Mouse (Mus musculus) limb, embryonic 15.5 days (tissue): ENCODE measurements around the gene Vwa8. TPM values are rescaled to one million over a fixed set of nuclear protein-coding genes. Genes with fewer than 3 reads are reported as not detected.

ENCODE experiments used
- ATAC-seq: fragments of 200-750 bp; cut with Nextera tagmentation; 2 replicates; pipeline ENCODE4 v1.8.0; 2017; ENCODE audit warnings: low read depth, moderate TSS enrichment; ENCODE audit not compliant: insufficient number of reproducible peaks, low FRiP score, low TSS enrichment
- H3K27ac ChIP-seq: fragments of 300-500 bp; sonication (generic); 2 replicates; pipeline ENCODE4 v1.5.1; 2015; ENCODE audit warnings: moderate library complexity, mild to moderate bottlenecking, inconsistent platforms
- H3K27me3 ChIP-seq: fragments of 300-500 bp; sonication (generic); 2 replicates; pipeline ENCODE4 v1.6.1; 2015; ENCODE audit warnings: inconsistent platforms
- H3K36me3 ChIP-seq: fragments of 300-500 bp; sonication (generic); 2 replicates; pipeline ENCODE4 v1.6.1; 2015; ENCODE audit warnings: inconsistent platforms
- H3K4me1 ChIP-seq: fragments of 300-500 bp; sonication (generic); 2 replicates; pipeline ENCODE4 v1.6.1; 2015; ENCODE audit warnings: inconsistent platforms
- H3K4me2 ChIP-seq: fragments of 300-500 bp; sonication (generic); 2 replicates; pipeline ENCODE4 v1.6.1; 2015; ENCODE audit warnings: mild to moderate bottlenecking, inconsistent platforms
- H3K4me3 ChIP-seq: fragments of 300-500 bp; sonication (generic); 2 replicates; pipeline ENCODE4 v1.5.1; 2015; ENCODE audit warnings: mild to moderate bottlenecking, inconsistent platforms
- H3K9ac ChIP-seq: fragments of 300-500 bp; sonication (generic); 2 replicates; pipeline ENCODE4 v1.6.1; 2015; ENCODE audit warnings: inconsistent platforms
- H3K9me3 ChIP-seq: fragments of 300-500 bp; sonication (generic); 2 replicates; pipeline ENCODE4 v1.6.1; 2016; ENCODE audit warnings: inconsistent platforms
- WGBS: fragments of 180-500 bp; shearing (Covaris S2); methylation state at CpG from one replicate; pipeline ENCODE4 v1.1.7; 2015; 5-methylcytosine and 5-hydroxymethylcytosine counted together
- polyA plus RNA-seq: library from polyadenylated mRNA; unstranded; fragments of >200 nt; fragmentation: Nextera tagmentation; extraction: Ambion mirVana; gene quantifications from 2 replicates; pipeline ENCODE4 v1.2.1, GENCODE M21; 2015

Gene Vwa8
- polyA plus RNA-seq, 1 experiment from 2014 or later, result 8.9 TPM

- no peak overlapping the region for H3K9ac ChIP-seq
- 68% methylated on average over 7 of the region's 7 CpGs for WGBS
- H3K4me2 ChIP-seq, result no peak overlapping the region
- no peaks in the 10 kb centered on the region for H3K27me3 ChIP-seq
- ATAC-seq, result no peak
- H3K4me3 ChIP-seq, result no peak overlapping the region
- no peaks in the 10 kb centered on the region for H3K9me3 ChIP-seq
- no peak overlapping the region for H3K27ac ChIP-seq
- H3K36me3 ChIP-seq, result peaks cover 13% of the 10 kb centered on the region
- peaks cover 12% of the 10 kb centered on the region for H3K4me1 ChIP-seq
Observed at GRCm38 (mm10) chr14:79177754-79178153, 328.9 kb downstream of the Vwa8 start.

- Histone ChIP-seq H3K27me3 (no peaks in the 10 kb centered on the region), H3K9ac (no peak overlapping the region), H3K9me3 (no peaks in the 10 kb centered on the region), H3K36me3 (peaks cover 13% of the 10 kb centered on the region), H3K4me1 (peaks cover 14% of the 10 kb centered on the region), H3K27ac (no peak overlapping the region), H3K4me2 (no peak overlapping the region), H3K4me3 (no peak overlapping the region)
- ATAC-seq, result no peak
- 70% methylated on average over 9 of the region's 9 CpGs for WGBS
Observed at GRCm38 (mm10) chr14:79178247-79178646, 329.4 kb downstream of the Vwa8 start.

DNA sequence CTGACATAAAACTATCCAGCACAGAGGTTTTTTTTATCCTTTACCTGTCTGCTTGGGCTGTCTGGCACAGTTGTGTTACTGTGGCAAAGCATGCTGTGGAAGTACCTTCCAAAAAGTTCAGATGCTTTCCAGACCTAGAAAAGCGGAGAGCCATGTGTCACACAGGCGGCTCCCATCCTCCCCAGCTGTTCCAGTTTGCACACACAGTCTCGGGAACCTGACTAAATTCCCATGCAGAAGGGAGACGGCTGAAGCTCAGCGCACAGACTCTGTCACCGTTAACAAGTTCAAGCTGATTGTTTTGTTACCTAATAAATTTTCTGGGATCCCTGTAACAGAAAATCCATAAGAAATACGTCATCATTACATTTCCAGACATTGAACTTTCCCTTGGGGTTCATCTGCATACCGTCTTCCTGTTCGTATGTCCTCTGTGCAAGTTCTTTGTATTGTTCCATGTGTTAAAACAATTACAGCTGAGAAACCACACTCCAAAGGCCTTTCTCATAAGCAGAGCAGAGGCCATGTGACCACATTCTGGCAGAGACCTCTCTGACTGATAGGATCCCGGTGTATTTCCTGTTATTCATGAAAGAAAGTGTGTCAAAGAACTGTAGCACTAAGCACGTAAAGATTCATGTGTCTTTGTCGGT is 331.4 kb downstream of the Vwa8 start:
- Histone ChIP-seq H3K4me1 (peaks cover 21% of the 10 kb centered on the region), H3K36me3 (peaks cover 4% of the 10 kb centered on the region; the same call in 1 of the 2 replicates), H3K9ac (no peak overlapping the region), H3K27ac (peak overlapping the region; percentile 70), H3K9me3 (no peaks in the 10 kb centered on the region), H3K4me2 (no peak overlapping the region), H3K27me3 (no peaks in the 10 kb centered on the region), H3K4me3 (no peak overlapping the region)
- 23% methylated on average over 12 of the region's 12 CpGs for WGBS
- ATAC-seq, result peak; percentile 79; the same call in 1 of the 2 replicates

DNA sequence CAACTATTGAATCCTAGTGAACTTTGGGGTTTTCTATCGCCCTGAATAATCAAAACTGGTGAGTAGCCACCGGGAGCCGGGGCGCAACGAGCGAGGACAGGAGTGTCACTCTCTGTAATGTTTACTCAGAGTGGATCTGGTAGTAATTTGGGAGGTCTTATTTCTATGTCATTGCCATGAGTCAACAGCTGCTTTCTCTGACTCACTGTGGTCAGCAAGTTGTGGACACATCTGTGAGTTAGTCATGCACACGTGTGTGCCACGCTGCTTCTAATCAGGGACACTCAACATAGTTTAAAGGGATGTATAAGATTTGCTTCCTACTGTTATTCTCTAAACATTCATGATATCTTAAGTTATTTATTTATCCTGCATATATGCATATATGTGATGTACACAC is 332.9 kb downstream of the Vwa8 start:
- no peak overlapping the region for H3K4me2 ChIP-seq
- WGBS, result 74% methylated on average over 8 of the region's 8 CpGs
- H3K9ac ChIP-seq, result no peak overlapping the region

DNA sequence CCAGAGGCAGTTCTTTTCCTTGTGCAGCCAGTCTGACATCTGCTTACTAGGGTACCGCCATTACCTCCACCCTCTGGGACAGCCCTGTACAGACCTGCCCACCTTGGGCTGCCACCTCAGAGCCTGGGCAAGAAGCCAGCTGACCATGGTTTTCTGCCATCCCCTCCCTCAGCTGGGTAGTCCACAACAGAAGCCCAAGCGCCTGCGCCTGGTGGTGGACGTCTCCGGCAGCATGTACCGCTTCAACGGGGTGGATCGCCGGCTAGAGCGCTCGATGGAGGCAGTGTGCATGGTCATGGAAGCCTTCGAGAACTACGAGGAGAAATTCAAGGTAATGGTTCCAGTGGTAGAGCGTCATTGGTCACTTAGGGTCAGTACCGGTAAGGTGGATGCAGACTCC is 333.9 kb downstream of the Vwa8 start:
- 94% methylated on average over 15 of the region's 15 CpGs for WGBS
- H3K36me3 ChIP-seq, result 0 out of 2 replicates have a peak, but pooled peaks cover 2% of the 10 kb centered on the region
- H3K4me1 ChIP-seq, result peaks cover 26% of the 10 kb centered on the region
- no peaks in the 10 kb centered on the region for H3K9me3 ChIP-seq
- no peak overlapping the region for H3K4me3 ChIP-seq
- no peaks in the 10 kb centered on the region for H3K27me3 ChIP-seq
- no peak overlapping the region for H3K9ac ChIP-seq
- ATAC-seq, result no peak
- H3K27ac ChIP-seq, result peak overlapping the region; percentile 40
- H3K4me2 ChIP-seq, result no peak overlapping the region

More for the DNA sequence above, 332.9 kb downstream of the Vwa8 start:
- no peaks in the 10 kb centered on the region for H3K27me3 ChIP-seq
- H3K9me3 ChIP-seq, result no peaks in the 10 kb centered on the region
- H3K4me1 ChIP-seq, result peaks cover 26% of the 10 kb centered on the region
- H3K27ac ChIP-seq, result no peak overlapping the region
- no peak overlapping the region for H3K4me3 ChIP-seq
- 0 out of 2 replicates have a peak, but pooled peaks cover 2% of the 10 kb centered on the region for H3K36me3 ChIP-seq
- ATAC-seq, result no peak

DNA sequence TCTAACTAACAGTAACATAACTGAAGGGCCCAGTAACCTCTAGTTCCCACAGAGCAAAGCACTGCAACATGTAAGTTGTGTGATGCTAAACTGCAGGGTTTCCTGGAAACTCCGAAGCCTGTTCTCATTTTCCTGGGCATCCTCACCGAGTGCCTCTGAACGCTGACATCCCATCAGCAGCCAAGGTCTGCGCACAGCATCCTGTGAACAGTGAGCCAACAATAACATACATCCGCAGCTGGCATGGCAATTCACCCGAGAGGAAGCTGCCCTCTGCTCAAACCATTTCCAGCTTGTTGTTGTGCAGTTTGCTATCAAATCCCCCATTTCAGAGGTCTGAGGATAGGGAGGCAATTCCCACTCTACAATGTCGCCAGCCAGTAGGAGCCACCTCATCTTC is 334.4 kb downstream of the Vwa8 start:
- no peaks in the 10 kb centered on the region for H3K27me3 ChIP-seq
- H3K9ac ChIP-seq, result no peak overlapping the region
- H3K9me3 ChIP-seq, result no peaks in the 10 kb centered on the region
- no peak for ATAC-seq
- 0 out of 2 replicates have a peak overlapping the region, but pooled peaks have one; percentile 40 for H3K27ac ChIP-seq
- H3K4me3 ChIP-seq, result no peak overlapping the region
- peaks cover 24% of the 10 kb centered on the region for H3K4me1 ChIP-seq
- 0 out of 2 replicates have a peak, but pooled peaks cover 2% of the 10 kb centered on the region for H3K36me3 ChIP-seq
- 77% methylated on average over 7 of the region's 7 CpGs for WGBS
- no peak overlapping the region for H3K4me2 ChIP-seq

DNA sequence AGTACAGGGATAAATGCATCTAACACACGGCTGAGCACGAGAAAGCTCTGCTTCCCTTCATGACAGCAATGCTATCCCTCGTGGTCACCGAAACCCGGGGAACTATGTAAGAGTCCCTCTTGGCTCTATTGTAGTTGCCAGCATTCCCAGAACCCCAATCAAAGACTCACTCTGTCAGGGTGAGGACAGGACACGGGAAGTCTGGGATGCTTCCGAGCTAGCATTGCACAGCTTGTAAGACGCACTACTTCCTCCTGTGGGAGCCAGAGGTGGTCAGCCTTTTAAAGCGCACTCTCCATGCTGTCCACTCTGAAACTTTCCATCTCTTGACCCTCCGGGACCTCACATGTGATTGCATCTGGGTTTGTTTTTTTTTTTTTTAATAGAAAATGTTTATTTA is 335.2 kb downstream of the Vwa8 start:
- Histone ChIP-seq H3K27me3 (no peaks in the 10 kb centered on the region), H3K9me3 (no peaks in the 10 kb centered on the region), H3K4me3 (no peak overlapping the region), H3K36me3 (0 out of 2 replicates have a peak, but pooled peaks cover 2% of the 10 kb centered on the region), H3K27ac (0 out of 2 replicates have a peak overlapping the region, but pooled peaks have one; percentile 34), H3K4me1 (peaks cover 23% of the 10 kb centered on the region), H3K9ac (no peak overlapping the region), H3K4me2 (no peak overlapping the region)
- no peak for ATAC-seq
- 87% methylated on average over 10 of the region's 10 CpGs for WGBS

DNA sequence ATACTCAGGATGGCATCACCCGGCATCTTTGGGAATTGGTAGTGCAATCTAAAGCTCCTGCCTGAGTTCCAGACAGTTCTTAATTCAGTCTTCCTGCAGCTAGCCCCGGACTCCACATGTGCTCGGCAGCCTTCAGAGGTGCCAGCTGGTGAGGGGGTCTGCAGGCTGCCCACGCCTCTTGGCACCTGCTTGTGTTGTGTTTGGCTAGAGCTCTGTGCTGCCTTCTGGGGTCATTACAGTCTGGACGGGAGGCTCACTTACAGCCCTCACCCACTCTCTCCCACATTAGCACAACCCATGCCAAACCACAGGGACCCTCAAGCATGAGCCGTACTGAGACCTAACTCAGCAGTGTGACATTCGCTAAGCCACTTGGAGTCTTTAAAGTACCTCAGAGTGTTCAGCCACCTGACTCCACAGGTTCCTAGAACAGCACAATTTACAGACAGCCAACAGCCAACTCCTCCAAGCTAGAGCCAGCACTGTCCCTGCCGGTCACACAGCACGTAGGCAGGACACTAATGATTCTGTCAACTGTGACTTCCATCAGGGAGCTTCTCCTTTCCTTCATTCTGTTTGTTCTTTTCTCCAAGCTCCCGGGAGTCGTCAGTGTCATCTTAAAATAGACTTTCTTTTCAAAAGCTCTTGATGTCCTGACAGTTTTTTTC is 336.3 kb downstream of the Vwa8 start:
- Histone ChIP-seq H3K4me3 (no peak overlapping the region), H3K9me3 (no peaks in the 10 kb centered on the region), H3K36me3 (0 out of 2 replicates have a peak, but pooled peaks cover 2% of the 10 kb centered on the region), H3K9ac (no peak overlapping the region), H3K4me1 (peaks cover 15% of the 10 kb centered on the region), H3K27ac (peak overlapping the region; percentile 22; the same call in 1 of the 2 replicates), H3K4me2 (no peak overlapping the region), H3K27me3 (no peaks in the 10 kb centered on the region)
- 60% methylated on average over 11 of the region's 11 CpGs for WGBS
- peak; percentile 76 for ATAC-seq

- no peak for ATAC-seq
- no peak overlapping the region for H3K27ac ChIP-seq
Observed at GRCm38 (mm10) chr14:79186976-79187375, 338.1 kb downstream of the Vwa8 start.

DNA sequence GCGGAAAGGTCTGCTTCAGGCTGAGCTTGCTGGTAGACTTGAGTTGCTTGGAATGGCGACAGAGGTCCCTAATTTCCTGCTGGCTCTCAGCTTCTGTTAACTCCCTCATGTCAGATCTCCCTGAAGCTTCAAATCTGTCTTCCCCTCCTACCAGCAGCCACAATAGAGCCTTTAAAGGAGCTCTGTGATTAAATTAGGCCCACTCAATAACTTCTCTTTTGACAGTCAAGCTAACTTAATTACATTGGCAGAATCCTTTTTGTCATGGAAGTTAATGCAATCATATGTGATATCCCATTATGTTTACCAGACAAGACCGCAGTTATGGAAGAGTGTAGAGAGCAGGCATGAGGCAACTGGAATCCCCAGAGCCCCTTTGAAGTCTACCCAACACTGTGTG is 347.9 kb downstream of the Vwa8 start:
- Histone ChIP-seq H3K27me3 (no peaks in the 10 kb centered on the region), H3K4me2 (no peak overlapping the region), H3K4me1 (peaks cover 25% of the 10 kb centered on the region), H3K9me3 (no peaks in the 10 kb centered on the region), H3K9ac (no peak overlapping the region), H3K27ac (no peak overlapping the region), H3K36me3 (no peaks in the 10 kb centered on the region), H3K4me3 (no peak overlapping the region)
- WGBS, result 61% methylated on average over 3 of the region's 3 CpGs
- ATAC-seq, result no peak

More at GRCm38 (mm10) chr14:79186976-79187375, 338.1 kb downstream of the Vwa8 start:
- Histone ChIP-seq H3K9me3 (no peaks in the 10 kb centered on the region), H3K4me2 (no peak overlapping the region), H3K4me3 (no peak overlapping the region), H3K36me3 (0 out of 2 replicates have a peak, but pooled peaks cover 2% of the 10 kb centered on the region), H3K4me1 (peaks cover 15% of the 10 kb centered on the region), H3K27me3 (no peaks in the 10 kb centered on the region), H3K9ac (no peak overlapping the region)
- WGBS, result 87% methylated on average over 1 of the region's 1 CpGs

DNA sequence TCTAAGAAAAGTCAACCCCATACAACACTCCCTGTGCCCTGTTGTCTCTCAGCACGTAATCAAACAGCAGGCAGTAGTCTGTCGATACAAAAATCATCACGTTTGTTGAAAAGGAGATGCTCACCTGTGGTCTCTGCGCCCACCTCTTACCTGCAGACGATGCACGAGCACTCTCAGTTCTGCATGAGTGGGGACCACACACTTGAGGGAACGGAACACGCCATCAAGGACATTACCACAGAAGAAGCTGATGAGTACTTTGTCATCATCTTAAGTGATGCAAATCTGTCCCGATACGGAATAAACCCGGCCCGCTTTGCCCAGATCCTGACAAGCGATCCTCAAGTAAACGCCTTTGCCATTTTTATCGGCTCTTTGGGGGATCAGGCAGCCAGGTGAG is 349.2 kb downstream of the Vwa8 start:
- Histone ChIP-seq H3K27ac (no peak overlapping the region), H3K27me3 (no peaks in the 10 kb centered on the region), H3K4me3 (no peak overlapping the region), H3K36me3 (no peaks in the 10 kb centered on the region), H3K9ac (no peak overlapping the region), H3K9me3 (no peaks in the 10 kb centered on the region), H3K4me1 (peaks cover 33% of the 10 kb centered on the region), H3K4me2 (no peak overlapping the region)
- WGBS, result 92% methylated on average over 15 of the region's 15 CpGs
- ATAC-seq, result no peak
